Mouse (Mus musculus): ENCODE results near the gene BC017158. TPM values are rescaled to one million over a fixed set of nuclear protein-coding genes. Genes with fewer than 3 reads are reported as not detected.
A peak's percentile ranks its signal among the peaks of the same experiment; 100 is the strongest.

Gene BC017158
- polyA plus RNA-seq, 1 experiment from 2014 or later, result 26.3 TPM

DNA sequence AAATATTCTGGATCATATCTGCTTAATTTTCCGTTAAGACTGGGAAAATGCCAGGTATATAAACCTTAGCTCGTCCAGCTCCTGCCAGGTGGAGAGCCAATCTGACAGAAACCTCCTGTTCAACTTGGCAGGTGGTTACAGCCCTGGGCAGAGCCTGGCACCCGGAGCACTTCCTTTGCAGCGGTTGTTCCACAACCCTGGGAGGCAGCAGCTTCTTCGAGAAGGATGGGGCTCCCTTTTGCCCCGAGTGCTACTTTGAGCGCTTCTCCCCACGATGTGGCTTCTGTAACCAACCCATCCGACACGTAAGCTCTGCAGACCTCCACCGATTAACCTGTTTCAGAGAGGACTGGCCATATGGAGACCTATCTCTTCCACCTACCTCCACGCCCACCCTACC is 46.0 kb downstream of the BC017158 start:
- WGBS (ENCODE audit: insufficient replicate concordance), result 67% methylated on average over 12 of the region's 12 CpGs
- H3K36me3 ChIP-seq, result peaks cover 12% of the 10 kb centered on the region; the same call in 1 of the 2 replicates
- H3K4me1 ChIP-seq, result peaks cover 24% of the 10 kb centered on the region
- no peak overlapping the region for H3K9ac ChIP-seq
- ATAC-seq, result no peak
- H3K4me3 ChIP-seq, result no peak overlapping the region
- no peaks in the 10 kb centered on the region for H3K9me3 ChIP-seq (replicated peaks)
- no peak overlapping the region for H3K27ac ChIP-seq
- peaks cover 55% of the 10 kb centered on the region for H3K27me3 ChIP-seq (replicated peaks)
- no peak overlapping the region for H3K4me2 ChIP-seq

- Histone ChIP-seq H3K4me2 (no peak overlapping the region), H3K27ac (no peak overlapping the region), H3K9me3 (replicated peaks) (no peaks in the 10 kb centered on the region), H3K4me1 (peaks cover 35% of the 10 kb centered on the region), H3K36me3 (peaks cover 15% of the 10 kb centered on the region), H3K4me3 (no peak overlapping the region), H3K9ac (no peak overlapping the region), H3K27me3 (replicated peaks) (peaks cover 58% of the 10 kb centered on the region)
- WGBS (ENCODE audit: insufficient replicate concordance), result 57% methylated on average over 5 of the region's 5 CpGs
- no peak for ATAC-seq
Observed at GRCm38 (mm10) chr7:128249998-128250397, 48.0 kb downstream of the BC017158 start.

- H3K9me3 ChIP-seq (replicated peaks), result no peaks in the 10 kb centered on the region
- H3K27ac ChIP-seq, result no peak overlapping the region
- no peak overlapping the region for H3K4me3 ChIP-seq
- peaks cover 49% of the 10 kb centered on the region for H3K27me3 ChIP-seq (replicated peaks)
- whole genome bisulfite sequencing (ENCODE audit: insufficient replicate concordance), result 78% methylated on average over 10 of the region's 10 CpGs
- peaks cover 24% of the 10 kb centered on the region for H3K36me3 ChIP-seq
- peak overlapping the region; percentile 78 for H3K4me2 ChIP-seq
- no peak overlapping the region for H3K9ac ChIP-seq
- ATAC-seq, result no peak
- H3K4me1 ChIP-seq, result peaks cover 35% of the 10 kb centered on the region
Observed at GRCm38 (mm10) chr7:128248081-128249042, 49.6 kb downstream of the BC017158 start.

DNA sequence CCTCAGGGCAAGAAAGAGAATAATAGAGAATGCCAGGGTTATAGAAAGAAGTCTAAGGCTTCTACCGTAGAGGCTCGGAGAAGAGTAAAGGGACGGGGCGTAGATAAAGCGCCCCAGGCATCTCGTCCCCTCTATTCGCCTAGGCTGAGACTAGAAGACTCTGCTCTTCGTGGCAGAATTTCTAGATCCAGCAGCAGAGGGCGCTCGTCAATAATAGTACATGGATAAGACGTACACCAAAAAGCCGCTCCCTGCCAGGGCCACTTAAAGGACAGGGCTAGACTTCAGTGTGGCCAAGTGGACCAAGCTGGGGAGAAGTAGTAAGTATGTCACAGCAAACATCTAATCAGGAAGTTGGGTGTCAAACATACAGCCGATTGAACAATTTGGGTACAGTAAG is 50.5 kb downstream of the BC017158 start:
- Histone ChIP-seq H3K4me2 (peak overlapping the region; percentile 78), H3K27me3 (replicated peaks) (peaks cover 39% of the 10 kb centered on the region), H3K36me3 (peaks cover 29% of the 10 kb centered on the region), H3K4me3 (peak overlapping the region; percentile 59), H3K27ac (peak overlapping the region; percentile 63), H3K4me1 (peaks cover 31% of the 10 kb centered on the region), H3K9ac (peak overlapping the region; percentile 72), H3K9me3 (replicated peaks) (no peaks in the 10 kb centered on the region)
- ATAC-seq, result peak; percentile 84
- 2% methylated on average over 13 of the region's 13 CpGs for WGBS (ENCODE audit: insufficient replicate concordance)

DNA sequence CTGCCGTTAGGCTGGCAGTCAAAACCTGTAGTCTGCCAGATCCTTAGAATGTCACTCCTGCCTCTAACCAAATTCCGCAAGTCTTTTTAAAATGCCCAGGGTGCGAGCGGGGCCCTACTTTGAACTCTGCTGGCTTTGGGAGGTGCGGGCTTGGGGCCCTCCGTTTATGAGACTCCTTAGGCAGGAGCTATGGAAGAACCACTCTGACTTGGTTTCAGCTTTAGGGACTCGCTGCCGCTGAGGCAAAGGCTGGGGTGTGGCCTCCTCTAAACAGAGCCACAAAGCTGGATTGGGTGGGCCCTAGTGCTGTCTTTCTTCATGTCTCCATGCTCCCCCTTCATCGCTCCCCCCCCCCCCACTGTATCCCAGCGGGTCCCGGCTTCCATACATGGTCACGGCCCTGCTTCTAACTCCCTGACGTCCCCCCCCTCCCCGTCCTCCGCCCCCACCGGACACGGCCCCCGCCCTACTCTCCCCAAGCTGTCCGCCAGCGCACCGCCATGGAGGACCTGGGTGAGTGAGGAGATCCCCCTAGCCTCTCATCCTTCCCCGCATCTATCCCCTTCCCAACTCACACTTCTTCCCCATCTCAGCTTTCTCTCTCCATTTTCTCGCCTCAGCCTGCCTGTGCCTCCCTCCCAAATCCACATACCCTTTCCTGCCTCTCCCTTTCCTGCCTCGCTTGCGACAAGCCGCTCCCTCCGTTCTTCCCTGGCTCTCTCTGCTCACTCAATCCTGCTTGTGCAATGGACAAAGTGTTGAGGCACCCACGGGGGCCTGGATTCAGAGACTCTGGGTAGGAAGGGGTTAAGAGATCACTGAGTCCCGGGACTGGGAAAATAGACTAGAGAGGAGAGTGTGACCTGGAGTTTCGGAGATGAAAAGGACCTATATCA is 51.2 kb downstream of the BC017158 start, which contains the start of gene Tgfb1i1:
Tgfb1i1 (plus strand) TSS at position 317 of the 896 bp plus-strand sequence.
- Histone ChIP-seq H3K4me2 (peak within 1 kb of the TSS; percentile 78), H3K9me3 (replicated peaks) (no peaks in the 10 kb centered on the region), H3K9ac (peak within 1 kb of the TSS; percentile 72), H3K27ac (peak within 1 kb of the TSS; percentile 63), H3K36me3 (peaks cover 36% of the 10 kb centered on the region), H3K4me1 (peaks cover 26% of the 10 kb centered on the region), H3K4me3 (peak within 1 kb of the TSS; percentile 59), H3K27me3 (replicated peaks) (peaks cover 32% of the 10 kb centered on the region)
- 9% methylated on average over 29 of the region's 30 CpGs for WGBS (ENCODE audit: insufficient replicate concordance)
- ATAC-seq, result peak; percentile 58

DNA sequence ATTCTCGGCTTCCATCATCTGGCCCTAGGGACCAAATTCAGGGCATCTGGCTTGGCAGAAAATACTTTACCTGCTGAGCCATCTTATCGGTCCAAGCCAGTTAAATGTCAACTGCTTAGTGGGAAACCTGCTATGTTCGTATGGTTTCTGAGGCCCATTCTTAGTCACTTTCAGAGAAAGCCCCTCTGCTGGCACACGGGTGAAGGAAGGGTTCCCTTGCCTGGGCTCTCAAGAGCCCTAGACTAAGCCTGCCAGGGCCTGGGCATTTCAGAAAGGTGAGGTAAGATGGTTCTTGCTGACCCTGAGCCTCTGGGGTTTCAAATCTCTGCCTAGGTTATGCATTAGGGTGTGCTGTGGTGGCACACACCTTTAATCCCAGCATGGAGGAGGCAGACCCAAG is 52.4 kb downstream of the BC017158 start:
- H3K4me2 ChIP-seq, result no peak overlapping the region
- no peak overlapping the region for H3K9ac ChIP-seq
- no peak for ATAC-seq
- peaks cover 23% of the 10 kb centered on the region; the same call in 1 of the 2 replicates for H3K27me3 ChIP-seq (replicated peaks)
- H3K27ac ChIP-seq, result no peak overlapping the region
- no peaks in the 10 kb centered on the region for H3K9me3 ChIP-seq (replicated peaks)
- H3K36me3 ChIP-seq, result peaks cover 48% of the 10 kb centered on the region
- peaks cover 30% of the 10 kb centered on the region for H3K4me1 ChIP-seq
- no peak overlapping the region for H3K4me3 ChIP-seq
- WGBS (ENCODE audit: insufficient replicate concordance), result 82% methylated on average over 4 of the region's 4 CpGs

- peaks cover 18% of the 10 kb centered on the region; the same call in 1 of the 2 replicates for H3K27me3 ChIP-seq (replicated peaks)
- H3K9me3 ChIP-seq (replicated peaks), result no peaks in the 10 kb centered on the region
- H3K4me2 ChIP-seq, result no peak overlapping the region
- no peak for ATAC-seq
- peaks cover 53% of the 10 kb centered on the region for H3K36me3 ChIP-seq
- H3K9ac ChIP-seq, result no peak overlapping the region
- H3K4me3 ChIP-seq, result no peak overlapping the region
- WGBS (ENCODE audit: insufficient replicate concordance), result 85% methylated on average over 18 of the region's 18 CpGs
- H3K4me1 ChIP-seq, result peaks cover 33% of the 10 kb centered on the region
- no peak overlapping the region for H3K27ac ChIP-seq
Observed at GRCm38 (mm10) chr7:128244410-128245025, 53.5 kb downstream of the BC017158 start.

DNA sequence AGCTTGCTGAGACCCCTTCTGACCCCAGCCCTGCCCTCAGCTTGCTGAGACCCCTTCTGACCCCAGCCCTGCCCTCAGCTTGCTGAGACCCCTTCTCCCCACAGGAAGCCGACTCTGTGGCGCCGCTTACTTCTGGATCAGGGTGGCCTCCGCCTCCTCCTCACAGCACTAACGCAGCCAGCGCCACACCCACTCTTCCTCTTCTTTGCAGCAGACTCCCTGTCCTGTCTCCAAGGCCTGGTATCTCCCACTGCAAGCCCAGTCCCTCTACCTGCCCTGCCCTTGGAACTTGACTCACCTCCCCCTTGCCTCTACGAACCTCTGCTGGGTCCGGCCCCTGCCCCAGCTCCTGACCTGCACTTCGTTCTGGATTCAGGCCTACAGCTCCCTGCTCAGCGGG is 54.0 kb downstream of the BC017158 start:
- peaks cover 39% of the 10 kb centered on the region for H3K4me1 ChIP-seq
- H3K27ac ChIP-seq, result no peak overlapping the region
- H3K27me3 ChIP-seq (replicated peaks), result peaks cover 15% of the 10 kb centered on the region; the same call in 1 of the 2 replicates
- 80% methylated on average over 10 of the region's 10 CpGs for WGBS (ENCODE audit: insufficient replicate concordance)
- no peak overlapping the region for H3K4me2 ChIP-seq
- H3K4me3 ChIP-seq, result no peak overlapping the region
- no peak for ATAC-seq
- no peaks in the 10 kb centered on the region for H3K9me3 ChIP-seq (replicated peaks)
- H3K36me3 ChIP-seq, result peaks cover 54% of the 10 kb centered on the region
- no peak overlapping the region for H3K9ac ChIP-seq

DNA sequence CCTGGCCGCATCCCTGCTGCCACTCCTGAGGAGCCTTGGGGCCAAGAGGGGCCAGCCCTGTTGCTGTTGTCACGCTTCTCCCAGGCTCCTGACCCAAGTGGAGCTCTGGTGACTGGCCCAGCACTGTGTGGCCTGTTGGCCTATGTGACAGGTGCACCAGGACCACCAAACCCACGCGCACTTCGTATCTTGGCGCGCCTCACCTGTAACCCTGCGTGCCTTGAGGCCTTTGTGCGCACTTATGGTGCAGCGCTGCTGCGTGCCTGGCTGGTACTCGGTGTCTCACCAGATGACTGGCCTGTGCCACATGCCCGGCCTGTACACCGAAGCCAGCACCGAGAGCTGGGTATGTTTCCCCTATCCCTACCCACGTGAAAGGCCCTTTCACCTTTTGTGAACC is 55.6 kb downstream of the BC017158 start:
- WGBS (ENCODE audit: insufficient replicate concordance), result 89% methylated on average over 16 of the region's 16 CpGs
- Histone ChIP-seq H3K4me2 (no peak overlapping the region), H3K9ac (no peak overlapping the region)

DNA sequence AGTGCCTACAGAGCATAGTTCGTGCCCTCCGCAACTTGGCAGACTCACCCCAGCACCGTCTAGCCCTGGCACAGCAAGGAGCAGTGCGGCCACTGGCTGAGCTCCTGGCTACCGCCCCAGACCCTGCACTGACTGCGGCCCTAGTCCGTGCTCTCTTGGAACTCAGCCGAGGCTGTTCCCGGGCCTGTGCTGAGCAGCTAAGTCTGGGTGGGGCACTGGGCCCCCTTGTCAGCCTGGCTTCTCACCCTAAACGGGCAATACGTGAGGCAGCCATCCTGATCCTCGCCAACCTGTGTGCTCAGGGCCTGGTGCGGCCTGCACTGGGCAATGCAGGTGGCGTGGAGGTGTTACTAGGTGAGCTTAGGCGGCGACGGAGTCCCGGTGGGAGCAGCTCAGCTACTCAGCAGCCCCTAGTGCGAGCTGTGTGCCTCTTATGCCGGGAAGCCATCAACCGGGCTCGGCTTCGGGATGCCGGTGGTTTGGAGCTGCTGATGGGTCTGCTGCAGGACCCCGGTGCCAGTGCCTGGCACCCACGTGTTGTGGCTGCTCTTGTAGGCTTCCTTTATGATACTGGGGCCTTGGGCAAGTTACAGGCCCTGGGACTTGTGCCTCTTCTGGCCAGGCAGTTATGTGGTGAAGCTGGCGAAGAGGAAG is 57.7 kb downstream of the BC017158 start:
- Histone ChIP-seq H3K4me2 (no peak overlapping the region), H3K36me3 (peaks cover 61% of the 10 kb centered on the region), H3K27ac (0 out of 2 replicates have a peak overlapping the region, but pooled peaks have one; percentile 1), H3K4me3 (no peak overlapping the region), H3K27me3 (replicated peaks) (no peaks in the 10 kb centered on the region), H3K4me1 (peaks cover 33% of the 10 kb centered on the region), H3K9me3 (replicated peaks) (no peaks in the 10 kb centered on the region), H3K9ac (peak overlapping the region; percentile 60; the same call in 1 of the 2 replicates)
- WGBS (ENCODE audit: insufficient replicate concordance), result 91% methylated on average over 27 of the region's 27 CpGs
- ATAC-seq, result no peak

More for the DNA sequence above, 55.6 kb downstream of the BC017158 start:
- H3K27ac ChIP-seq, result no peak overlapping the region
- no peak overlapping the region for H3K4me3 ChIP-seq
- peaks cover 8% of the 10 kb centered on the region; the same call in 1 of the 2 replicates for H3K27me3 ChIP-seq (replicated peaks)
- no peak for ATAC-seq
- H3K4me1 ChIP-seq, result peaks cover 40% of the 10 kb centered on the region
- peaks cover 54% of the 10 kb centered on the region for H3K36me3 ChIP-seq
- no peaks in the 10 kb centered on the region for H3K9me3 ChIP-seq (replicated peaks)

DNA sequence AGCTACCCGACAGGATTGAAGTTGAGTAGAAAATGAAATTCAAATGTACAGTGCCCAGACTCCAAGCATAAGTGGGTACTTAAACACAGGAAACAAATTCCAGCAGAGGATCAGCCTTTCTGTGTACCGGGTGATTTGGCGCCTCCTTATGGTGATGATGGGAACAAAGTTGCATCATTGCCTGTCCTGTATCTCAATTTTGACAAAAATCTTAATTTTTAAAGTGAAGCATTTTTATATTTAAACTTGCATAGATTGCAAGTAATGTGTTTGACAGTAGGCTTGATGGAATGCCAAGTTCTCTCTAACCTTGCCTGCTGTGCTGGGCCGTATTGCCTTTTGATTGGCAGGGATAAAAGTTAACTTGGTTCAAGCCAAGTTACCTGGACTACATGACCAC is 59.0 kb downstream of the BC017158 start:
- Histone ChIP-seq H3K4me1 (peaks cover 33% of the 10 kb centered on the region), H3K4me3 (peak overlapping the region; percentile 81), H3K36me3 (peaks cover 48% of the 10 kb centered on the region), H3K9me3 (replicated peaks) (no peaks in the 10 kb centered on the region), H3K9ac (peak overlapping the region; percentile 60), H3K27me3 (replicated peaks) (no peaks in the 10 kb centered on the region), H3K4me2 (peak overlapping the region; percentile 87), H3K27ac (peak overlapping the region; percentile 99)
- 25% methylated on average over 4 of the region's 4 CpGs for WGBS (ENCODE audit: insufficient replicate concordance)
- ATAC-seq, result no peak
